Mouse (Mus musculus) layer of hippocampus, postnatal 36 days (tissue): ENCODE measurements at regions not wholly inside any gene's neighbourhood (a gene's known extent, or its start where the extent isn't known, plus 50 kb on each side); places are given as distances from the start of the nearest gene placed in this dataset.
A peak's percentile ranks its signal among the peaks of the same experiment; 100 is the strongest.

Experiments
- DNase-seq, 2 experiments: peaks; one replicate each; pipeline ENCODE4 v3.0.0; 2022

DNA sequence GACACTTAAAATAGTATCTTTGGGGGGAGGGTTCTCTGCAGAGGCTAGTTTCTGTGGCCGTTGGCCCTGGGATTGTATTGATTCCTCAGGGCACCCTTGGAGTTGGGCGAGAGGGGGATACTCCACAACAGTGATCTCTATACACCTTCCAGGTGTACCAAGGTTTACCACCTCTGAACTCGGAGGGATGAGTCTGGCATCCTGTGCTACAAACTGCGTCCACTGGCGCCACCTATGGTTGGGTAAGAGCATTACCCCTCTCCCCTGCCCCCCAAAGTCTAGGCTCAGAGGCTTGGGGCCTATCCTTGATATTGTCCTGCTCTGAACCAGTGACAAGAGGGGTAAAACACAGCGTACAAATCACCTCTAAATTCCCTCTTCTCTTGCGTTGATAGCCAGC, 62.2 kb downstream of the Gm17728 start:
- DNase-seq: no peak

DNA sequence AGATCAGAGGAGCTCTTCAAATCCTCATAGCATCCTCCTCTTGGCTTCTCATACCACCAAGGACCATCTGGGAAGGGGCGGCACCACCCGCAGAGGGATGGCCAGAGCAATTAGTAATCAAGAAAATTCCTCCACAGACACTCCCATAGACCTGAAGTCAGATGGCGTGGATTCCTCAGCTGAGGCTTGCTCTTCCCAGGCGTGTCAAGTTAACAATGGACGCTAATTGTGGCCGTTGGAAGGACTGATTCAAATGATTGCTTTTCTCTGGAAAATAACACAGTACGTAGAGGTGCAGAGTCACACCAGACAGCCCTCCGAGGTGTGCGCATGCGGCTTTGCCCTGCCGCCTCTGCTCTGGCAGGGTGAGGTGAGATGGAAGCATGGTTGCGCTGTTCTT, 62.7 kb downstream of the Gm17728 start:
- no peak for DNase-seq

DNA sequence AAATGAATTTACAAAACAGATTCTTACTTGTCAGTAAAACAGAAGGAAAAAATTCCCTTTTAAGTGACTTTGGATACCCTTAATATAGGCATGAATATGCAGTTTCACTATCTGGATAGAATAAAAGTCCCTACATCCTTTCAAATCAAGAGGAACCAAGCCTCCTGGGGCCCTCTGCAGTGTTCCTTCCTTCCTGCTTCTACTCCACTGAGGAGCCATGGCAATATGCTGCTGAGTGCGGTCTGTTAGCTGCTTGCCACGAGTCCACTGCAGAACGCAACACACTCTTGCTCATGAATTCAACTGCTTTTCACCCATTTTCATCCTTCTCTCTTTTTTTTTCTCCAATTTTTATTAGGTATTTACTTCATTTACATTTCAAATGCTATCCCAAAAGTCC, 107.5 kb downstream of the Gm17728 start:
- no peak for DNase-seq

DNA sequence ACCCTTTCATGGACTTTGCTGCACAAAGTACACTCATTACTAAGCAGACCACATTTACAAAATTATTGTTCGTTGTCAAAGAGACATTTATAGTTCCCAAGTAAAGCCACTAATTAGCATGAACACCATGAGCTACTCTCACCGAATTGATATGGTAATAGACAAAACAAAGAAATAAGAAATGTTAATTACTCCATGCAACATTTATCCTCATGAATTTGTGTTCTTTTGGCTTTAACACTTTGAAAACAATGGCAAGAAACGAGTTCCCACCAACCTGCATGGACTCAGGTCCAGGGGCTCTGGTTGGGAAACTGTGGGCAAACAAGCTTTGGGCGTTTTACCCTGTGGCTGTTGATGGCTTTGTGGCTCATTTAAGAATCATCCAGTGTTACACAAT, 114.2 kb downstream of the Gm17728 start:
- DNase-seq: no peak

DNA sequence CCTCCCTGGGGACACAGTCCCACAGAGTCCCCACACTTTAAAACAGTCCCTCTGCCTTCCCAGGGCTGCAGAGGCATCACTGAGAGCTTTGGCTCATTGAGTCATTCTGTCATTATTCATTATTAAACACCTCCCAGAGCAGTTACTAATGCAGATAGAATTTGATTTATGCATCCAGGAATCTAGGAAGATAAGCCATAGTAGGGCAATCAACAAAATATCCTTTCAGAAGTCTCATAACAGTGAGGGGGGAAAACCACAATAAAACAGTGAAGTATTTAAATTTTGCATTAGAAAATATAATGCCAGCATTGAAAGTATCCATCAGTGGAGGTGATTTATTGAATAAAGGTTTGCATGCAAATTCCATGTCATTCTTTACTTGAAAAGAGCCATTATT, 116.5 kb downstream of the Gm17728 start:
- no peak for DNase-seq

DNA sequence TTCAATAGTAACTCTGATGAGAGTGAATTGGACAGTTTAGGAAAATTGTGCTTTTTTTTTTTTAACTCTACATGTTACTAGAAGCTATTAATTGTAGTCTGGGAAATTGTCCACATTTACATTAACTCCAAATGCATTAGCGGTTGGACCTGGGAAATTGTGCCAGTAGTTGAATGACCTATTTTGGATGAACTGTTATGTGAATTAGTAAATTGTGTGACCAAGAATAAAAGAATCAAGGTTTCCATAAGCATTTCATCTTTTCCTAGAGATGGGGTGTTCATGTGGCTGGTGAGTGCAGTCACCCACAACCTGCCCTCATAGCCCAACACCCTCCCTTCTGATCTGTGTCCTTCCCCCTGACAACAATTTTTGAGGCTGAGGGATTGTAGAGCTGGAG, 118.3 kb downstream of the Gm17728 start:
- DNase-seq: no peak

DNA sequence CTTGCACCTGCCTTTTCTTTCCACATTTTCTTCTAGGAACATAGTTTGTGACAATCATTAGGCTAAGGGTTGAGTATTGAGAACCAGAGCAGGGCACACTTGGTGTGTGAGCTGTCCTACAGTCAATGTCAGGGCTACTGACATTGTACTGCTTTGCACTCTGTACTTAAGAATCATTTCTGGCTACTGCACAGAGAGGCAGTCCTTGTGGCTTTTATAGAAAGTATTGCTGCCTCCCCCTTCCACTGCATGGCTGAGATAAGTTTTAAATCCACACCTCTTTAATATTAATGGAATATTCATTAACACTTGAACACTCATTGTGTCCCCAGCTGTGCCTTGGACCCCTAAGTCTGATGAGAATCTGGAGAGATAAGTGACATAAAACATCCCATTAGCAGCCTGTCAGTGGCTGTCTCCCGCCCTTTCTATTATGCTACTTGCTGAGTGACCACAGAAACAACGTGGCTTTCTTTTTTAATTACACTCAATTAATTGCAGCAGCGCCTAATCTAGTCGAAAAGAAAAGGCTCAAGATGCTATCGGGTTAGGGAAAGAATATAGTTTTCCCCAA, 121.5 kb downstream of the Gm17728 start:
- no peak for DNase-seq

DNA sequence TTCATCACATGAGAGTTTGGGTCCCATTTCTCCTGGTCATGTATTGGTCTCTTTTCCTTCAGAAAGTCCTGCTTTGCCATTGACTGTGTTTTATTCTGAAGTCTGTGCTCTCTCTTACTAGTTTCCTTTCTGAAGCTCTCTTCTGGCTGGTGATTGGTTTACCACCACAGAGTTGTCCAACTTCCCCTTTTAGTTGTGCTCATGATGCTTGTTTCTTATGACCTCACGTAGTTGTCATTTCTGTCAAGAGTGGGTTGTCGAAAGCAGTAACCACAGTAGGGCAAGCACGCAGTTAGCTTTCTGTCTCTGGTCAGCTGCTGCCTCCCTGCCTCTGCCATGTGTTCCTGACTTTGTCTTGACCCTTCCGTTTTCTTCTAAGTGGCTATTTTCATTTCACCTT, 112.0 kb downstream of the Pabpc6 start:
- no peak for DNase-seq

DNA sequence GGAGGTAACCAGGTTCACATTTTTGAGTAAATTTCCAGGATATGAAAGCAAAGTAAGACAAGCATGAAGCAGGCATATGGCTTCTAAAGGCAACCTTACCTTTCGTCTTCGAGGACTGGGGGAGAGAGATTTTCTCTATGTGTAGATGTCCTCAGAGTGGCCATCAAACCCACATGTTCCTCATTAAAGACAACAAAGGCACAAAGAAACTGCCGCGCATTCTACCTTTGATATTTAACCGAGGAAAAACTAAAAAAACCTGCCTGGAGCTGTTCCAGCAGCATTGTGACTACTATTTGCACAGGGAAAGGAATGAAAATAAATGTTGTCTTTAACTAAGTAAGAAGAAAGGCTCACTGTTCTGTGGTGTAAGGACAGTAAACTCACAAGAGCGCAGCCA, 102.7 kb downstream of the Pabpc6 start:
- no peak for DNase-seq

DNA sequence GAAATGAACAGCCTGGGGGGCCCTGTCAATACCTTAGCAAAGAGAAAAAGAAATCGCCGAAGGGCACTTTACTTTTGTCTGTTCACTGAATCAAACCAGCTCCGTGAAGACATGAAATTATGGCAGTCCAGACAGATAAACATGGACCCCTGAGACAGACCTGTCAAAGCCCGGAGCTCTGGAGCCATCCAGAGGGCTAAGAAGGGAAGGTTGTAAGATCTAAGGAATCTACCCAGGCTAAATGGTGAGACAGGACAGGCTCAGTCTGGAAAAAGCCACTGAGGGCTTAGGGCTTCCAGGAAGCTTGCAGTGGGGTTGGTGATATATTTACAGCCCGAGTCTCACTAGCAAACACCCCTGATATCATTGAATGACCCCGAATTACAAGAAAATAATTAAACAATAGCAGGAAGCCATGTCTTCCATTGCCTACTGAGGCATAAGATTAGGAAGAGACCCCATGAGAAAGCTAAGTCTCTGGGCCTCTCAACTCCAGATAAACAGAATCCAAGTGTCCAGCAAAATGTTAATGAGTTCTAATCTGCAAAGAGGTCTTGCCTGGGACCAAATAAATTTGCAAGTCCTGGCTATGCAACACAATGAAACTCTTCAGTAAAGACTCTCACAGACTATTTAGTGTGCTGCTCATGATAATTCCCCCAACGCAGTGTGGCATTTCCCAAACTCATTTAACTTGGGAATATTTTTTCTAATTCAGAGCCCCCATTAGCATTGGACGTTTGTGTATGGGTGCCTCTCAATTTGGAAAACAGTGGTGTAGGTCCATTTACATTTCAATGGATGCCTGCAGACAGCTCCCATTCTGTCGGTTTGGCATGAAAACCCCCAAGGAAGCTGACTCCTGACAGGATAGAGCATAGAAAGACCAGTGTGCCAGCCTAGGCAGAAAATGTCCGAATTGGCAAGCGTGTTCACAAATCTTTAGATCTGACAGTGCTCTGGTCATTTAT, 89.8 kb downstream of the Pabpc6 start:
- DNase-seq: peak; percentile 40 to 52

DNA sequence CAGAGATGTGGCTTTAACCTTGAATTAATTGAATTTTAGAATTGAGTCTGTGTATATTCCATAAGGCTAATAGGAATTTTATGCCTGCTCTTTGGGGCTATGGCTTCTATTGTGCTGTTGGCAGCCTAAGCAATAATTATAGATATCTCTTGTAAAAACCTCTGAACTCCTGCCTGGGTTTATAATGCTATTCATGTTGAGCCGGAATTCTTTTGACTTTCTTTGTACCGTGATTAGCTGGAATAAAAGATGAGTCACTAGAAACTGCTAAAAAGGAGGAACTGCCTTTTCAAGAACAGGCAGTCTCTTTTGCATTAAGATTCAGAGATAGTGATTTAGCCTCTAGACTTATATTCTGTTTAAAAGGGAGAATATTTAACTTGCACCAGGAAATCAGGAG, 71.4 kb downstream of the Pabpc6 start:
- DNase-seq: no peak

DNA sequence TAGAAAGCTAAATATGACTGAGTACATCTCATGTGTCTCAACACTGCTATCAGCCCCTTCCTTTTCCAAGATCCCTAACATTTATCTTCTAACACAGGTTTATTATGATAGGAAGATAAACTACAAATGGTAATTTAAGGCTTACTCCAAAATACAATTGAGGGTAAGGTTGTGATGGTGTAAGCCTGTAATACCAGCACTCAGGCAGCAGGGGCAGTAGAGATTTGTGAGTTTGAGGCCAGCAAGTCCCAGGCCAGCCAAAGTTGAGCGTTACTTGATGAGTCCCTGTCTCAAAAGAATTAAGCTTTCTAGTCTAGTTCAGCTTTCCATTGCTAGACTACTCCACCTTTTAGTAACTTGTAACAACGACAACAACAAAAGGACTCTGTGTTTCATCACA, 69.1 kb downstream of the Pabpc6 start:
- no peak for DNase-seq
